Mouse (Mus musculus) mouse trophoblast stem cell (cell line): Measurements from ENCODE around the gene Vdr.

Experiments
- in situ Hi-C, 2 experiments: fragments of 300-500 bp; cut with MseI, MboI; formaldehyde crosslinking; loops; 2 replicates in 1 of 2; 3 replicates in 1 of 2; pipeline ENCODE4 v1.15.1; 2025

The Vdr gene

DNA sequence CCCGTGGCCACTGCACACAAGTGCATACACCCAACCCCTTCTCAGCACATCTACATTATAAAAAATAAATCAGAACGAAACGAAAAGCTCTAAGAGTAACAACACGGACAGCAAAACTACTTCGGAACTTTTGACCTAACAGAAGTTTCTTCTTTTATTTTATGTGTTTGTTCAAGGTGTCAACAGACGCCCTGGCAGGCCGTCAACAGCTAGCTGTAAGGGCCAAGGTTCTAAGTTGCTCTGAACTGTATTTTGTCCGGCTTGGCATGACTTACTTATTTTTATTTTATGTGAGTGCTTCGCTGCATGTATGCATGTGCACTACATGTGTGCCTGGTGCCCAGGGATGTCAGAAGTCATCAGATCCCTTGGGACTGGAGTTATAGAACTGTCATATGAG, 11.4 kb upstream of the Vdr start:
- in situ Hi-C loops = no loop called here

DNA sequence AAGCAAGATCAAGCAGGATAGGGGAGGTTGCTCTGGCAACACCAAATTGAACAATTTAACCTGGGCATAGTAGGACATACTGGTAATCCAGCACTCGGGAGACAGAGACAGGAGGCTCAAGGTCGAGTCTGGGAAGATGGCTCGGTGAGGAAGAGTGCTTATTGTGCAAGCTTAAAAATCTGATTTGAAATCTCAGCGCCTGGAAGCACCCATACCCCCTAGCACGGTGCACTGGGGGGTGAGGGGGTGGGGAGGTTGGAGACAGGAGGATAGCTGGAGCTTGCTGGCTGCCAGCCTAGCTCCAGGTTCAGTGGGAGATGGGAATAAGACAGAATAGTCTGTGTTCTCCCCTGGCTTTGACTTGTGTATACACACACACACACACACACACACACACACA, 9.9 kb upstream of the Vdr start:
- in situ Hi-C loops = no loop called here

DNA sequence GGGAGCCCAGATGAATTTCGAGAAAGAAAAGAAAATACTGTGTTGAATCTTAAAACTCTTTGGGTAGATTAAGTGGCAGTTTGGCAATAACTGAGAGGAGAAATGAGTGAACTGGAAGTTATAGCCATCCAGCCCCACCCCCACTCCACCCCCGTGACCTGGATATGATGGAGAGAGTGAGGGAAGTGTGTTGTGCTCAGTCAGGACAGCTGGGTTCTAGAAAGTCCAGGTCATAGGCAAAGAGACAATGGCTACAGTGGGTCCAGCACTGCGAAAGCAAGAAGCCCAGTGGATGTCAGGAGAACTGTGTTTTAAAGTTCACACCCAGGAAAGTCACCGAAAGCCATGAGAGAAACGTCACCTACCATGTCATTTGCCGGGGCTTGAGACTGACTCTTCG, 8.8 kb upstream of the Vdr start:
- in situ Hi-C loops = no loop called here

DNA sequence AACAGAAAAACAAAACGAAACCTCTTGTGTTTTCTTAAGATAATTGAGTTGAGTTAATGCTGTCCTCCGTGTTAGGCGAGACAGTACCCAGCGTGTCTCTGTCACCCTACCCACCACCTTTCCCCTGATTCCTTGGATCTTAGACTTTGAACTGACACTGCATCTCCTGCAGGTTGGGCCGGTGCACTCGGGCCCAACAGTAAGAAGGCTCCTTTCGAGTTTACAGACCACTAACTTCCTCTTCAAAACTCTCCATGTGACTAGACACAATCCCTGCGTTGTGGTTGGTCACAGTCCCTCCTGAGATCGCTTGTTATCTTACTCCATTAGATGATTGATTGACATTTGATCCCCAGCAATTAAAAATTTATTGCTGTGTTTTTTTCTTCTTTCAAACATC, 7.6 kb upstream of the Vdr start:
- in situ Hi-C loops = no loop called here

DNA sequence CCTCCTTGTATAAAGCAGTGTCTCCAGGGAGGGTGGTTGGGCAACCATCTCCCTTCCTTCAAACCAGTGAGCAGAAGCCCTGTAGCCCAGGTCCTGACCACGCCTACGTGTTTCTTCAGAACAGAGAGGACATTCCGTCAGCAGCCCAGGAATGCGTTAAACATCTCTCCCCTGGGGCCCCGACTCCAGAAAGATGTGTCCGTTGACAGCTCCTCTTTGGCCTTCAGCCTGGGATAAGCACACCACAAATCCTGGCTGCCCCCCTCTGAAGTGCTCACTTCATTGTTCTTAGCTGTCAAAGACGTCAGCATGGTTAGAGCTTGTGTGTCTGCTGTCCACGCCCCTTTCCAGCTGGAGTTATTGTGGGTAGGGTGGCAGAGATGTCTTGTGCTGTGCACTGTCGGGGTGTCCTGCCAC, 3.9 kb upstream of the Vdr start:
- in situ Hi-C loops = no loop called here

DNA sequence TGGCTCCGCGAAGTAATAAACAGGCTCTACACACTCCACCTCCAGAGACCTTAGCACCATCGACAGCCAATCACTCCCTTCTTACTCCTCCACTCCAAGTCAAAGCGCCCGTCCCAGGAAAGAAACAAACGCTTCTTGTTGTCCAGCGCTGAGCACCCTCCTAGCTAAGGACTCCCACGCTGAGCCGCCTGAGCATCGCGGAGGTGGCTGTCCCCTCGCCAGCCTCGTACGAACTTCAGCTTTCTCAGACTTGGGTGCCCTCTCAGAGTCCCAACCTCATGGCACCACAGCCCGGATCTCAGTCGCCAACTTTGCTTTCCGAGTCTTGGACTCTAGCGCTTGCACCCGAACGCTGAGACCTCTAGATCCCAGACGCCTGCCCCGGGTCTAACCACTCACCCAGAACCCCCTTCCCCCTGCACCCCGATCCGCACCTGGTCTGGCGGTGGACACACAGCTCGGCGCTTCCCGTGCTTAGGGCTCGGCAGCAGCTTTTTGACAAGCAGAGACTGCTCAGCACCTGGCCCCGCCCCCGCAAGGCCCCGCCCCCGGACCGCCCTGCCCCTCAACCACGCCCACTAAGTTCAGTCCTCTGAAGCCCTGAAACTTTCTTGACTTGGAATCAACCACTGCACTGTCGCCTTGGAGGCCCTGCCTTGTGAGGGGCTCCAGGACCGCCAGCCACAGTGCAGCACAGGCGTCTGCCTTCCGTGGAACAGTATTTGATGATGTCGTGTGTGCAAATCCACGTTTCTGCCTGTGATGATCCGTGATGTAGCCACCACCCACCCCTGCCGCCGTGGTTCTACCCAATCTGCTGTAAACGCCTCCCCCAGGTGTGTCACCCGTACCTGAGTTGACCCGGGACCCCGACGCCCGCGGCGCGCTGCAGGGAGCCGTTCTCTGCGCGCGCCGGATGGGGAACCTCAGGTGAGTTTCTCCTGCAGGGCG, 2.4 kb downstream of the Vdr start:
- in situ Hi-C loops = no loop called here

DNA sequence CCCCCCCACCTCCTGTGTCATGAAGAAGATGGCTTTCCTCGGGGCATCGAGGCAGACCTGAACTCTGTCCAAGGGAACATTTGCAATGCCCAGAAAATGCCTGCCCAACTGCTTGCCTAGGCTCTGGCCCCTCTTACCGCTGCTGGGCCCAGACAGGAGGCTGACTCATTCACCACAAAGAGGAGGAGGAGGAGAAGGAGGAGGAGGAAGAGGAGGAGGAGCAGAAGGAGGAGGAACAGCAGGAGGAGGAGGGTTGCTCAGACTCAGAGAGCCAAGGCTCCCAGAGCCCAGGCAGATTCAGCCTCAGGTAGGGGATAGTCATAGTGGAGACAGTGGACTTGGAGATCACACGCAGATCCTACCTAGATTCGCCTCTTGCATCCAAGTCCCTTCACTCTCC, 3.2 kb downstream of the Vdr start:
- in situ Hi-C loops = no loop called here

DNA sequence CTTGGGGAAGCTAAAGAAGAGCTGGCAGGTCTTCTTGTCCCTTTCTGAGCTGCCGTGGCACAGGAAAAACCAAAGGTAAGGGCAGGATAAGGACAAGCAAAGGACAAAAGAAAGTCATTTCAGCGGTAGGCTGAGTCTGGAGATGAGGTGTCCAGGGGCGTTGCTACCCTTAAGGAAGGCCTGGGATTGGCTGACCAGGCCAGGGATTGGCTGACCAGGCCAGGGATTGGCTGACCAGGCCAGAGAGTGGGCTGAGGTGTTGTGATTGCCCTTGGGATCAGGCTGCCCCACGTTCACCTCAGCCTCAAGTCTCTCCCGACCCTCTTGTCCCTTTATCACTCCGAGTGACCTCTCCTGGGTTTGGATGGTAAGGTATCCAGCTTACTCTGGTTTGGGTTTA, 5.1 kb downstream of the Vdr start:
- in situ Hi-C loops = no loop called here

DNA sequence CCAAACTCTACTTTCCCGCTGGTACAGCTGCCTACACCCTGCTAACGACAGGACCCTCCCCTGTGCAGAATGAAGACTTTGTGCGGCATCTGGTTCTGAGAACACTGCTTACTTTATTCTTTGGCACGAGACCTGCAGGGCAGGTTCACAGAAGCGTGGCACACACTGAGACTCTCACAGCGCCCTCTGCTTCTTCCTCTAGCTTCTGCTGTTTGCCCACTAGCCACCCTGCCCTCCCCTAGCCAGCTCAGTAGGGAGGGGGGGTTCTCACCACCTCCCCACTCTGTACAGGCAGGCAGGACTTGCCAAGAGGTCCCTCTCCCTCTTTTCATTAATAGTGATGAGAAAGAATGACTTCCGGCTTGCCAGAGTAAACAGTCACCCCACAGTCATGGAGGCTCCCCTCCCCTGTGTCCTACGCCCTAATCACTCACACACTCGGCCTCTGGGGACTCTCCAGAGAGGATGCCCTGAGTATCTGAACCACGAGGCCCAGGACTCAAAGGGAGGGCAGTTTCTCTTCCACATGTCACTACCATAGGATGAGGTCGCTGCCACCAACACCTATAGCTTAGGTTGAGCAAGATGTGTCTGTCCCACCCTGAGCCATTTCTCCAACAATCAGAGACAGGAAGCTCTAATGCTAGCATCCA, 6.0 kb downstream of the Vdr start:
- in situ Hi-C loops = no loop called here

DNA sequence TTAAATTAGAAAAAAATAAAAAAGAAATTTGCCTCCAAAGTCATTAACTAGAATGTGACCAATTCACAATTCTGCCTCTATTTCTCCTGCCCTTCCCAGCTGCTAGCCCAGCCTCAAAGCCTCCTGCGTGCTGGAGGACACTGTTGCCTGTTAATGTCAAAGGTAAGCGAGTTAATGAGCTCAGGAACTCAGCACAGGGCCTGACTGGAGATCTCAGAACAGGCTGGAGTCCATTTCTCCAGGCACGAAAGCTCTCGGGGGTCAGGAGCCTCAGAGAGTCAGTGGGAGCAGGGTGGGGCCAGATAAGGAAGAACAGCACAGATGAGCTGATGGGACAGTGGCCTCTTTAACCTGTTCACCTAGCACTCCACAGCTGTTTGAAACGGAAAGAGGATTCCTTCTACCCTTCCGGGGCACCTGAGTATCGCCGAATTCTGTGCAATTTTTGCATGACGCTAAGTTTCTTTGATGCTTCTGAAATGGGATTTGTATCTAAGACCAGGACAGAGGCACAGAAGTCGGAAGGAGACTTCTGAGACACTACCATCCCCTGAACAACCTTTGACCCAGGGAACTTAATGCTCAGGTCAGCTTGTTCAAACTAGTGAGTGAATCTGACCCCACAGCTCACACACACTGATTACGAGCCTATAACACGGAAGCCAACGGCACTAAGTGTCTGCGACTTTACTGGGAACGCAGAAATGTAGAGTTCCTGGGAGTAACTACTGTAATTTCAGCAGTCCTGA, 7.0 kb downstream of the Vdr start:
- in situ Hi-C loops = no loop called here

DNA sequence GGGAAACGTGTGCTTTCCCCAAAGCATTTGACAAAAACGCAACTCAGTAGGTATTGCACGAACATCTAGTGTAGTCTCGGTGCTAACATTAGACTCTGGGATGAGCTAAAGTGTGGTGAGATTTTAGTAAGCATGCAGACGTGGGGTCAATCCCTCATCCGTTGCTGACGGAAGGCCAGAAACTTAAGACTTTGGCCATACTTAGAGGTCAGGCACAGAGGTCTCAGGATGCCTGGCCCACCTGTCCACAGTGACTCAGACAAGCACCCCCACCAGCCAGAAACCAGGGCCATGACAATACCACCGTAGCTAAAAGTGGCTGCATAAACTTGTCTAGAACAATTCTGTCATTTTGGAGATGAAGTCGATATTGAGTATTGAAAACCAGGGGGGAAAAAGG, 9.4 kb downstream of the Vdr start:
- in situ Hi-C loops = no loop called here

DNA sequence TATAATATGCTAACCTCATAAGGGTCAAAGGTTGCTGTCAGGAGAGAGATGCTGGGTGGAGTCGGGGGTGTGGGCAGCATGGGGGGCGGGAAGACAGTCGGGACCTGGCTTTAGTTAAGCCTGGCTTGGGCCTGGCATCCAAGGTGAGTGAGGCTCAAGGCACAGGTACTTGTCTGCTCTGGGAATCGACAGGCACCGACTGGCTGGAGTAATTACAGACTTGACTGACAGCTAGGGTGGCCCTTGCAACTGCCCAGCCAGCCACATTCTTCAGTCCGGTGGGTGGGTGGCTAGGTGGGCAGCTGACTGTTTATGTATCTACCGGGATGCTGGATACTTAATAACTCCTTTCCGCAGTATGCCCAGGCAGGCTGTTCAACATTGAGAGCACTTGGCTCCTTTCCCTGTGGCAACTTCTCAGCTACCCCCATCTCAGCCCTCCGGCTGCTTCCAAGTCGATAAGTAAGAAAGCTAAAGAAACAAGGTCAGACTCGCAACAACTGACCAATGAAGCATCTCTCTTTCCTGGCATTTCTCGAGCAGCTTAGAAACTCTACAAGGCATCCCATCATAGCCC, 10.0 kb downstream of the Vdr start:
- in situ Hi-C loops = no loop called here

DNA sequence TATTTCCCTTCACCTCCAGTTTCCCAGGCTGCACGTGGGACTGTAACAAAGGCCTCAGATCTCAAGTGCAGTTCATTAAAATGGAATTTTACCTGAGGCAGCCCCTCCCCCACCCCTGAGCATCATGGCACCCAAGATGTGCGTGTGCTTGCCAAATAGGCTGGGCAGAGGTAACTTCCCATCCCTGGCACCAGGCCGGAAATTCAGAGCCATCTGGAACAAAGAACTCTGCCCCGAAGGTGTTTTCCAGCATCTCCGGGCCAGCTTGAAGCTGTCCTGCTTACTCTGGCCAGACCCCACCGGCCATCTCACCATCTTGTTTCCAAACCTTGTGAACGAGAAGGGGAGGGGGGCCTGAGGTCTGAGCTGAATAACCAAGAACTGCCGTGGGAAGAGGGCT, 10.7 kb downstream of the Vdr start:
- in situ Hi-C loops = no loop called here

DNA sequence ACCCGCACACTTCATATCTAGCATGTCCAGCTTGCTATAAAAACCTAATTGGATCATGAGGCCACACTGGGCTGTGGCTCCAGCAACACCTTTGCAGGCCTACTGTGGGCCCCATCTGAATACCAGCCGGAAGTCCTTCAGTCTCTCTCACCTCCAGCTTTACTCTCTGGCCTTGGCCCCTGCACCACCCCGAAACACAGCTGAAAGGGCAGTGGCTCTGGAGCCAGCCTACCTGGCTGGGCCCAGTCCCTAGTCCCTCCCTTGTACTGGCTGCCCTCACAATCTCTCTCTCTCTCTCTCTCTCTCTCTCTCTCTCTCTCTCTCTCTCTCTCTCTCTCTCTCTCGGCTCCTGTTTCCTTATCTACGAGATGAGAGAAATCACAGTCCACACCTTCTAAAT, 11.6 kb downstream of the Vdr start:
- in situ Hi-C loops = no loop called here

DNA sequence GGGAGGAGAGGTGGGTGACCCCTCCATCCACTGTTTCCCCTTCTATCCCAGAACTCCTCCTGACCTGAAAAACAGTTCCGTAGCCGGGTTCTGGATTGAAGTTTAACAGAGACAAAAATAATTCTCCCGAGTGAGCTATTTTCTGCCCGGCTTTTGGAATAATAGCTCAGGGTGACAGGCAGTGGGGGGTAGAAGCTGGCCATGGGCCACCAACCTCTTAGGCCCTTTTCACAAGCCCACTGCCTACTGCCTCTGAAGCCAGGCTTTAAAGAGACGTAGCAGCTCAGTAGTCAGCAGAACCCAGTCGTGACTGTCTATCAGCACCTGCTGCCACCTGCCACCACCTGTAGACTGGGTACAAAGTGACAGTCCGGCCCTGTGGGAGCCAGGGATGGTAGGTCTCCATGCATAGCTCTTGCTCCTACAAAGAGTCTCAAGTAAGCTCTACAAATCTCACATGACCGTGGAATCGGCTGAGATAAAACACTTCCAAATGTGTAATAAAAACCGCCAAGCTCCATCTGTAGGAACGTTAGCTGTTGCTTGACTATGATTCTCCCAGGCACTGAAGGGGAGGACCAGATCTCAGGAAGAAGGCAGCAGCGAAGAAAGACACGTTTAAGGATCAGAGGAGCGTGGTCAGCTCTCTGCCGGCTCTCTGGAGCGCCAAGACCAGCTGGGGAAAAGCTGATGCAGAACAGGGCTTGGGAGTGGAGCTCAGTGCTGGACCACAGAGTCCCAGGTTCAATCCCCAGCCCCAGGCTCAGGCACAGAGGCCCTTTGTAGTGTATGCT, 13.4 kb downstream of the Vdr start:
- in situ Hi-C loops = no loop called here

DNA sequence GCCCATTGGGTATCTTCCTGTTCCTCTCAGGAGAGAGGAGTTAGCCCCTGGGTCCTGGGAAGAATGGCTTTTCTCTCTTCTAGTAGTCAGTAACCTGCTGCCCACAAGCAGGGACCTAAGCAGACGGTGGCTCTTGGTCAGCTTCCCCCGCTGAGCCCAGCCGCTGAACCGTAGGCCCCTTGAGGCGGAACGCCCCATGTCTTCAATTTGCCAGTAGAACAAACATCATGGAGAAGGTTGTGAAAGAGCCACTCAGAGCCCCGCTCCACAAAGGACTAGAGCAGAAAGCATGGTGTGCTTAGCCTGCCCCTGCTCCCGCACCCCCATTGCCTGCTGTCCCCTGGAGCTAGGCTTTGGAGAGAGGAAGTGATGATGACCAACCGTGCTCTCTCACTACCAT, 14.1 kb downstream of the Vdr start:
- in situ Hi-C loops = no loop called here

DNA sequence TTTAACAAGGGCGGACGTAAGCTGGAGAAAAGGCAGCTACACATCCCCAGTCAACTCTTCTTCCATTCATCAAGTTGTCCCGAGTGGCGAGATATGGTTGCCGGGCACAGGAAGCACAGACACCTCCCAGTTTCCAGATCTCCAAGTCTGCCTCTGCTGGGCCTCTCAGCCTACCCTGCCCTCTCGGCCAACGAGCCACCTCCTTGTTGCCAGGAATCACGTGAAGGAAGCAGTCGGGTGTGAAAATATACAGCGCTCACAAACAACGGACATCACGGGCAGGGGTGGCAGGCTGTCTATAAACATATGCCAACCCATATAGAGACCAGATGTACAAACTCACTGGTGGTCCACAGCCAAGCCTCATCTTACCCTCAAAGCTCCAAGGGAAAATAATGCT, 14.6 kb downstream of the Vdr start:
- in situ Hi-C loops = no loop called here

DNA sequence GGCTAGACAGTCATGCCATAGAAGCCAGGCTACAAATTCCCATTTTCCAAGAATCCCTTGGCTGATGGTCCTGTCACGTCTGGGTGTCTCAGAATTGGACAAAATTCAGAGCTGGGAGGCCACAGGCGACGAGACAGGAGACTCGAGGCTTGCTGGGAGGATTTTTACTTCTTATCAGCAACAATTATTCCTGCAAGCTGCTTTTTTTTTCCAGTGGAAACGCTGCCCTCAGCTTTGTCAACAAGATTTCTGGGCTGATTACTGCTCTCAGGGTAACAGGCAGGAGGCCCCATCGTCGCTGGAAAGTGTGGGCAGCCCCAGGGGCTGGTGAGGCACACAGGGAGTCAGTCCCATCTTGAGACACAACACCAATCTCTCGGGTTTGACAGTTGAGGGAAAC, 17.9 kb downstream of the Vdr start:
- in situ Hi-C loops = no loop called here

DNA sequence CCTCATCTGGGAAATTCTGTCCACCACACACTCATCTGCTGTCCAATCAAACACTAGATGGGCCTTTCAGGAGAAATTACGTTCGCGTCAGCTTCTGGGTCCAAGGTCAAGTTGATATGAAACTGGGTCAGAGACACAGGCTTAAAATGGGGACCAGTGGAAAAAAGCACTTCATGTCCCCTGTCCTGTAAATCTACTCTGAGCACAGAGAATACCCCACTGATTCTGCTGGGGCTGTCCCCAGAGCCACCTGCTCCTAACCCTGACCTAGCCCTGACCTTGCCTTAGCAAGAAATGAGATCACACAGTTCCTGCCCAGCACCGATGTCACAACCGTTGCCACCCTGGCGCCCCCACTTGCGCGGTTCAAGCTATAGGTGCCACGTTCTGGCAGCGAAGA, 20.0 kb downstream of the Vdr start:
- in situ Hi-C loops = no loop called here

DNA sequence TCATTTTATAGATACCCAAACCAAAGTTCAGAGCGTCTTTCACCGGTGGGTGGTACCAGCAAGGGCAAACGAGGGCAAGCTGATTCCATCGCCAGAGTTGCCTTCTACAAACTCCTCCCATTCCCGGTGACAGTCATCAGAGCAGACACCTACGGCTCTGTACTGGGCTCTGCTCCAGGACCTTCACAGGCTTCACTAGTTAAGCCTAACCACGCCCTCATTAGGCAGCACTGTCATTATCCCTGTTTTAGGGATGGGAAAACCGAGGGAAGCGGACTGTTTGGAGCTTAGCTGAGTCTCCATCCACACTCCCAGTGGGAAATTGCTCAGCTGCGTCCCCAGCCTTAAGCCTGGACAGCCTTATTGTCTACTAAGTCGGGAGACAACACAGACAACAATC, 20.4 kb downstream of the Vdr start:
- in situ Hi-C loops = no loop called here

DNA sequence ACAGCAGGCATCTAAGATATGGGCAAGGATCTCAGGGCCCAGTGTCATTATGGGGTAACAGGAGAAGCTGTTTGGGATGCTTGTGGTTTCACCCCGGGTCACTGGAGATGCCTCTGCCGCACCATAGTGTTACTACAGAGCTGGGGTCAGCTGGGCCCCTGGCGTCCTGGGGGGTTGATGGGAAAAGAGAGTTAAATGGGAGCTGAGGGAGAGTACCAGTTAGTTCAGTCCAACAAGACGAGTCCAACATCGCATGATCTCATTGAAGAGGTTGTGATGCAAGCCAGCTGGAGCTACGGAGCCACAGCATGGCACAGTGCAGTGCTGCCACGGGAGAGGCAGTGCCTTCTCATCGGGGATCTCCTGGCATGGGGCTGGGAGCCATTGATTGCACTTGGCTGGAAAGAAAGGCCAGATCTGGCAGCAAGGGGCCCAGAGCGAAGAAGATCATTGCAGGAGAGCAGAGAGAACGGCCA, 22.9 kb downstream of the Vdr start:
- in situ Hi-C loops = no loop called here
